Mouse (Mus musculus) liver, embryonic 11.5 days (tissue): ENCODE measurements around the gene Znrf2. TPM values are rescaled to one million over a fixed set of nuclear protein-coding genes. Genes with fewer than 3 reads are reported as not detected.

Experiments used
- ATAC-seq: fragments of 200-750 bp; cut with Nextera tagmentation; replicated peaks from 2 replicates; pipeline ENCODE4 v1.8.0; 2017; ENCODE audit warnings: moderate number of reproducible peaks, mild to moderate bottlenecking, moderate TSS enrichment, moderate library complexity; ENCODE audit not compliant: low FRiP score
- DNase-seq: peaks from one replicate; pipeline ENCODE4 v3.0.0-alpha.2; 2017; ENCODE audit warnings: low spot score
- H3K27ac ChIP-seq: fragments of 300-500 bp; sonication (generic); 2 replicates; pipeline ENCODE4 v1.5.1; 2014; ENCODE audit warnings: mild to moderate bottlenecking, low read depth, low read length, control low read depth
- H3K27me3 ChIP-seq: fragments of 300-500 bp; sonication (generic); replicated peaks from 2 replicates; pipeline ENCODE4 v1.6.1; 2014; ENCODE audit warnings: low read length, mixed read lengths; ENCODE audit not compliant: control insufficient read depth, insufficient read depth
- H3K36me3 ChIP-seq: fragments of 300-500 bp; sonication (generic); 2 replicates; pipeline ENCODE4 v1.6.1; 2014; ENCODE audit warnings: mild to moderate bottlenecking, low read length, moderate library complexity, mixed read lengths; ENCODE audit not compliant: control insufficient read depth, insufficient read depth
- H3K4me1 ChIP-seq: fragments of 300-500 bp; sonication (generic); replicated peaks from 2 replicates; pipeline ENCODE4 v1.6.1; 2014; ENCODE audit warnings: low read length, mixed read lengths; ENCODE audit not compliant: control insufficient read depth, insufficient read depth
- H3K4me2 ChIP-seq: fragments of 300-500 bp; sonication (generic); 2 replicates; pipeline ENCODE4 v1.6.1; 2014; ENCODE audit warnings: mild to moderate bottlenecking, control low read depth, moderate library complexity
- H3K4me3 ChIP-seq: fragments of 300-500 bp; sonication (generic); 2 replicates; pipeline ENCODE4 v1.5.1; 2014; ENCODE audit warnings: low read depth, low read length, control low read depth
- H3K9ac ChIP-seq: fragments of 300-500 bp; sonication (generic); 2 replicates; pipeline ENCODE4 v1.6.1; 2014; ENCODE audit warnings: low read depth, low read length, control low read depth
- H3K9me3 ChIP-seq: fragments of 300-500 bp; sonication (generic); 2 replicates; pipeline ENCODE4 v1.6.1; 2016; ENCODE audit warnings: low read length, inconsistent platforms, mixed read lengths; ENCODE audit not compliant: control insufficient read depth
- WGBS: fragments of 180-500 bp; shearing (Covaris S2); extraction: QIAGEN DNeasy Blood & Tissue Kit; methylation state at CpG from one replicate; pipeline ENCODE4 v1.1.7; 2014; 5-methylcytosine and 5-hydroxymethylcytosine counted together
- polyA plus RNA-seq: library from polyadenylated mRNA; unstranded; fragments of >200 nt; fragmentation: Nextera tagmentation; extraction: Ambion mirVana; gene quantifications from 2 replicates; pipeline ENCODE4 v1.2.1, GENCODE M21; 2014

The Znrf2 gene
- polyA plus RNA-seq, 1 experiment from 2014 or later, result 4.1 TPM

GRCm38 (mm10) chr6:54876782-54877181 is 60.1 kb downstream of the Znrf2 start:
- 0 out of 2 replicates have a peak, but pooled peaks have one; percentile 54 for ATAC-seq
- Histone ChIP-seq H3K4me1 (peaks cover 6% of the 10 kb centered on the region), H3K36me3 (no peaks in the 10 kb centered on the region), H3K27me3 (no peaks in the 10 kb centered on the region), H3K27ac (no peak overlapping the region), H3K4me2 (no peak overlapping the region), H3K9ac (no peak overlapping the region), H3K4me3 (no peak overlapping the region), H3K9me3 (no peaks in the 10 kb centered on the region)
- DNase-seq, result no peak
- 20% methylated on average over 5 of the region's 5 CpGs for WGBS

GRCm38 (mm10) chr6:54877651-54878050 is 60.9 kb downstream of the Znrf2 start:
- H3K9me3 ChIP-seq, result no peaks in the 10 kb centered on the region
- H3K4me2 ChIP-seq, result no peak overlapping the region
- peaks cover 6% of the 10 kb centered on the region for H3K4me1 ChIP-seq
- no peak overlapping the region for H3K9ac ChIP-seq
- H3K36me3 ChIP-seq, result no peaks in the 10 kb centered on the region
- ATAC-seq (no peak), DNase-seq (no peak)
- WGBS, result 72% methylated on average over 3 of the region's 3 CpGs
- no peak overlapping the region for H3K4me3 ChIP-seq
- H3K27me3 ChIP-seq, result no peaks in the 10 kb centered on the region
- H3K27ac ChIP-seq, result no peak overlapping the region

GRCm38 (mm10) chr6:54878546-54878945 is 61.8 kb downstream of the Znrf2 start:
- H3K36me3 ChIP-seq, result no peaks in the 10 kb centered on the region
- H3K27ac ChIP-seq, result no peak overlapping the region
- no peak overlapping the region for H3K9ac ChIP-seq
- no peak overlapping the region for H3K4me3 ChIP-seq
- no peaks in the 10 kb centered on the region for H3K9me3 ChIP-seq
- H3K4me2 ChIP-seq, result no peak overlapping the region
- DNase-seq (no peak), ATAC-seq (no peak)
- H3K27me3 ChIP-seq, result no peaks in the 10 kb centered on the region
- peaks cover 6% of the 10 kb centered on the region for H3K4me1 ChIP-seq

GRCm38 (mm10) chr6:54880086-54880485 is 63.4 kb downstream of the Znrf2 start:
- 94% methylated on average over 4 of the region's 4 CpGs for WGBS
- ATAC-seq, result no peak
- no peak overlapping the region for H3K27ac ChIP-seq
- H3K27me3 ChIP-seq, result no peaks in the 10 kb centered on the region
- H3K9ac ChIP-seq, result no peak overlapping the region
- no peak overlapping the region for H3K4me2 ChIP-seq
- H3K36me3 ChIP-seq, result no peaks in the 10 kb centered on the region
- DNase-seq, result no peak
- H3K4me1 ChIP-seq, result peaks cover 6% of the 10 kb centered on the region
- H3K4me3 ChIP-seq, result no peak overlapping the region
- no peaks in the 10 kb centered on the region for H3K9me3 ChIP-seq

GRCm38 (mm10) chr6:54883424-54883823 is 66.7 kb downstream of the Znrf2 start:
- no peak for ATAC-seq
- Histone ChIP-seq H3K27me3 (no peaks in the 10 kb centered on the region), H3K36me3 (no peaks in the 10 kb centered on the region), H3K4me3 (no peak overlapping the region), H3K4me1 (no peaks in the 10 kb centered on the region), H3K9ac (no peak overlapping the region), H3K9me3 (no peaks in the 10 kb centered on the region), H3K4me2 (no peak overlapping the region), H3K27ac (no peak overlapping the region)
- DNase-seq, result no peak
- 79% methylated on average over 2 of the region's 2 CpGs for WGBS

- H3K9me3 ChIP-seq, result no peaks in the 10 kb centered on the region
- WGBS, result 84% methylated on average over 7 of the region's 7 CpGs
- no peaks in the 10 kb centered on the region for H3K36me3 ChIP-seq
- no peak for ATAC-seq
- no peak overlapping the region for H3K9ac ChIP-seq
- H3K4me1 ChIP-seq, result no peaks in the 10 kb centered on the region
- no peak overlapping the region for H3K4me3 ChIP-seq
- no peaks in the 10 kb centered on the region for H3K27me3 ChIP-seq
- H3K27ac ChIP-seq, result no peak overlapping the region
- H3K4me2 ChIP-seq, result no peak overlapping the region
- DNase-seq, result no peak
Measured at GRCm38 (mm10) chr6:54886195-54886594, 69.5 kb downstream of the Znrf2 start.

- DNase-seq, result no peak
- no peak for ATAC-seq
- H3K4me2 ChIP-seq, result no peak overlapping the region
- H3K9me3 ChIP-seq, result no peaks in the 10 kb centered on the region
- no peaks in the 10 kb centered on the region for H3K36me3 ChIP-seq
- H3K4me3 ChIP-seq, result no peak overlapping the region
- H3K27me3 ChIP-seq, result no peaks in the 10 kb centered on the region
- WGBS, result 93% methylated on average over 9 of the region's 9 CpGs
- no peak overlapping the region for H3K9ac ChIP-seq
- no peaks in the 10 kb centered on the region for H3K4me1 ChIP-seq
- H3K27ac ChIP-seq, result no peak overlapping the region
Measured at GRCm38 (mm10) chr6:54890221-54890620, 73.5 kb downstream of the Znrf2 start.

- H3K27me3 ChIP-seq, result no peaks in the 10 kb centered on the region
- H3K4me3 ChIP-seq, result no peak overlapping the region
- no peaks in the 10 kb centered on the region for H3K36me3 ChIP-seq
- 86% methylated on average over 3 of the region's 3 CpGs for WGBS
- no peak for ATAC-seq
- no peak for DNase-seq
- H3K27ac ChIP-seq, result no peak overlapping the region
- H3K4me1 ChIP-seq, result no peaks in the 10 kb centered on the region
- no peak overlapping the region for H3K4me2 ChIP-seq
- no peaks in the 10 kb centered on the region for H3K9me3 ChIP-seq
- no peak overlapping the region for H3K9ac ChIP-seq
Measured at GRCm38 (mm10) chr6:54891384-54891783, 74.7 kb downstream of the Znrf2 start.

- 83% methylated on average over 2 of the region's 2 CpGs for WGBS
- Histone ChIP-seq H3K27me3 (no peaks in the 10 kb centered on the region), H3K27ac (no peak overlapping the region), H3K36me3 (no peaks in the 10 kb centered on the region), H3K9me3 (no peaks in the 10 kb centered on the region), H3K9ac (no peak overlapping the region), H3K4me2 (no peak overlapping the region), H3K4me1 (no peaks in the 10 kb centered on the region), H3K4me3 (no peak overlapping the region)
- ATAC-seq, result no peak
- DNase-seq, result no peak
Measured at GRCm38 (mm10) chr6:54900256-54900655, 83.5 kb downstream of the Znrf2 start.
